Mouse (Mus musculus): ENCODE measurements around the gene Cluap1. TPM values are rescaled to one million over a fixed set of nuclear protein-coding genes. Genes with fewer than 3 reads are reported as not detected.
A peak's percentile ranks its signal among the peaks of the same experiment; 100 is the strongest.

Cluap1 gene
- total and polyA plus RNA-seq, 3 experiments = 28.9 to 30.7 TPM; not detected in 1

- H3K27me3 ChIP-seq (ENCODE audit: control insufficient read depth in 1 of 2, insufficient read depth in 2 of 2, low read length in 2 of 2) = no peaks in the 10 kb centered on the region
- peaks cover 0 to 7% of the 10 kb centered on the region in 2 experiments; a peak in 2 of 4 replicates for H3K36me3 ChIP-seq (ENCODE audit: control insufficient read depth in 1 of 2, insufficient read depth in 2 of 2, low read length in 2 of 2)
- no peak overlapping the region for H3K27ac ChIP-seq (ENCODE audit: control insufficient read depth, low read depth, low read length)
- no peaks in the 10 kb centered on the region for H3K9me3 ChIP-seq (replicated peaks; ENCODE audit: insufficient read depth, low read length)
- peak; percentile 34 for DNase-seq (ENCODE audit: low read depth, low spot score)
- H3K79me2 ChIP-seq (ENCODE audit: control insufficient read depth, insufficient read depth, low read length, poor library complexity) = no peaks in the 10 kb centered on the region
- H3K4me3 ChIP-seq (ENCODE audit: control insufficient read depth in 1 of 2, insufficient read depth in 1 of 2, low read depth in 2 of 2, low read length in 2 of 2) = no peak overlapping the region
- TF ChIP-seq USF2 (IDR thresholded peaks at IDR 0.05; ENCODE audit: borderline replicate concordance in 1 of 2, insufficient read depth in 1 of 2, low read depth in 1 of 2, low read length in 2 of 2) (no peak), NRF1 (IDR thresholded peaks at IDR 0.05; ENCODE audit: insufficient read depth, low read depth, low read length, poor library complexity, severe bottlenecking) (no peak), ETS1 (IDR thresholded peaks at IDR 0.05; ENCODE audit: low read depth, low read length) (no peak), HCFC1 (IDR thresholded peaks at IDR 0.05; ENCODE audit: low read depth, low read length) (no peak), POLR2AphosphoS2 (IDR thresholded peaks at IDR 0.05; ENCODE audit: low read length) (no peak), POLR2A (IDR thresholded peaks at IDR 0.05; ENCODE audit: control insufficient read depth in 1 of 2, insufficient read depth in 1 of 2, low read depth in 1 of 2, low read length in 2 of 2, poor library complexity in 1 of 2) (no peak), ELF1 (IDR thresholded peaks at IDR 0.05; ENCODE audit: low read depth, low read length) (no peak), TCF12 (IDR thresholded peaks at IDR 0.05; ENCODE audit: low read depth, low read length) (no peak), NELFE (IDR thresholded peaks at IDR 0.05; ENCODE audit: low read depth, low read length) (no peak), CTCF (IDR thresholded peaks at IDR 0.05 in 2 of 3, conservative IDR thresholded peaks at IDR 0.05 in 1 of 3; ENCODE audit: control insufficient read depth in 1 of 3, insufficient read depth in 1 of 3, low read depth in 2 of 3, low read length in 3 of 3, poor library complexity in 1 of 3, severe bottlenecking in 1 of 3) (no peak), KAT2A (conservative IDR thresholded peaks at IDR 0.05; ENCODE audit: low read depth, low read length) (no peak), POLR2AphosphoS5 (IDR thresholded peaks at IDR 0.05; ENCODE audit: borderline replicate concordance, low read depth, low read length) (no peak), TAL1 (IDR thresholded peaks at IDR 0.05; ENCODE audit: low read length) (no peak), SMC3 (IDR thresholded peaks at IDR 0.05; ENCODE audit: low read depth, low read length) (no peak), MYB (IDR thresholded peaks at IDR 0.05; ENCODE audit: low read depth, low read length) (no peak), ZNF384 (IDR thresholded peaks at IDR 0.05; ENCODE audit: low read depth, low read length) (no peak), RAD21 (IDR thresholded peaks at IDR 0.05; ENCODE audit: low read depth, low read length) (no peak), EP300 (IDR thresholded peaks at IDR 0.05; ENCODE audit: low read depth in 1 of 2, low read length in 2 of 2) (no peak), MAFK (IDR thresholded peaks at IDR 0.05; ENCODE audit: borderline replicate concordance, low read depth, low read length) (no peak)
- H3K4me1 ChIP-seq (ENCODE audit: control insufficient read depth in 1 of 2, insufficient read depth in 2 of 2, low read length in 2 of 2) = no peaks in the 10 kb centered on the region; a peak in 1 of 4 replicates
- H3K9ac ChIP-seq (ENCODE audit: control insufficient read depth, low read depth, low read length, poor library complexity, severe bottlenecking) = no peak overlapping the region
These were observed 73.6 kb downstream of the Cluap1 start for GRCm38 (mm10) chr16:3982173-3982572.

DNA sequence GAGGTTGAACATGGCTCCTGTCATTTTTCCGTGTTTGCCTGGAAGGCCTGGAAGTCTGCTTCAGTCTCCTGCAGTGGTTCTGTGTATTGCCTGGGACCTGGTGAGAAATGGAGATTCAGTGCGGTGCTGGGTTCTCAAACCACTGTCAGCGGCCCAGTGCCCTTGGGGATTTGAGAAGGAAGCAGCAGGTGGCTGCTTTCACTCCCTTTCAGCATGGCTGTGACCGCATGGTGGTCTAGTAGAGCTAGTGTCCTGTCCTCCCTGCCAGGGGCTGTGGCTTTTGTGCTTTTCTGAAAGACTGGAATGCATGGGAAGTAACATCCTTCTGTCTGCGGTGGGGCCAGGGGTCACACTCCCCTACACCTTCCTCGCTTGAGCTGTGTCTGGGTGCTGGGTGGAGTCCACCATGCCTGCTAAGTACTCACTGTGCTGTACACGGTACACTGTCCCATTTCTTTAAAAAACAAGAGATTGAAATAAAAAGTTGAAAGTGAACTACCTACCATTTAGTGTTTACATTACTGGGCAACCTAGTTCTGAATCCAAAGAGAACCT is 74.6 kb downstream of the Cluap1 start:
- H3K79me2 ChIP-seq (ENCODE audit: control insufficient read depth, insufficient read depth, low read length, poor library complexity) = no peaks in the 10 kb centered on the region
- peaks cover 0 to 5% of the 10 kb centered on the region in 2 experiments; a peak in 2 of 4 replicates for H3K4me1 ChIP-seq (ENCODE audit: control insufficient read depth in 1 of 2, insufficient read depth in 2 of 2, low read length in 2 of 2)
- TF ChIP-seq POLR2A (IDR thresholded peaks at IDR 0.05; ENCODE audit: control insufficient read depth in 1 of 2, insufficient read depth in 1 of 2, low read depth in 1 of 2, low read length in 2 of 2, poor library complexity in 1 of 2) (no peak), ELF1 (IDR thresholded peaks at IDR 0.05; ENCODE audit: low read depth, low read length) (no peak), MAFK (IDR thresholded peaks at IDR 0.05; ENCODE audit: borderline replicate concordance, low read depth, low read length) (no peak), POLR2AphosphoS5 (IDR thresholded peaks at IDR 0.05; ENCODE audit: borderline replicate concordance, low read depth, low read length) (no peak), TCF12 (IDR thresholded peaks at IDR 0.05; ENCODE audit: low read depth, low read length) (no peak), MAZ (IDR thresholded peaks at IDR 0.05; ENCODE audit: low read depth, low read length) (no peak), NRF1 (IDR thresholded peaks at IDR 0.05; ENCODE audit: insufficient read depth, low read depth, low read length, poor library complexity, severe bottlenecking) (no peak), MYC (IDR thresholded peaks at IDR 0.05; ENCODE audit: low read depth, low read length) (no peak), RCOR1 (IDR thresholded peaks at IDR 0.05; ENCODE audit: low read depth, low read length) (no peak), CHD1 (IDR thresholded peaks at IDR 0.05; ENCODE audit: low read depth, low read length) (no peak), SMC3 (IDR thresholded peaks at IDR 0.05; ENCODE audit: low read depth, low read length) (no peak), MYB (IDR thresholded peaks at IDR 0.05; ENCODE audit: low read depth, low read length) (no peak), MAX (IDR thresholded peaks at IDR 0.05; ENCODE audit: low read length) (no peak), HCFC1 (IDR thresholded peaks at IDR 0.05; ENCODE audit: low read depth, low read length) (no peak), ZKSCAN1 (IDR thresholded peaks at IDR 0.05; ENCODE audit: low read depth, low read length) (no peak)
- no peak overlapping the region for H3K9ac ChIP-seq (ENCODE audit: control insufficient read depth, low read depth, low read length, poor library complexity, severe bottlenecking)
- H3K27ac ChIP-seq (ENCODE audit: control insufficient read depth, low read depth, low read length) = no peak overlapping the region
- H3K36me3 ChIP-seq (ENCODE audit: control insufficient read depth in 1 of 2, insufficient read depth in 2 of 2, low read length in 2 of 2) = peaks cover 6 to 7% of the 10 kb centered on the region in 2 experiments; a peak in 3 of 4 replicates
- no peaks in the 10 kb centered on the region for H3K27me3 ChIP-seq (ENCODE audit: control insufficient read depth in 1 of 2, insufficient read depth in 2 of 2, low read length in 2 of 2)
- no peak overlapping the region for H3K4me3 ChIP-seq (ENCODE audit: control insufficient read depth in 1 of 2, insufficient read depth in 1 of 2, low read depth in 2 of 2, low read length in 2 of 2)
- H3K9me3 ChIP-seq (replicated peaks; ENCODE audit: insufficient read depth, low read length) = no peaks in the 10 kb centered on the region
- no peak for DNase-seq (ENCODE audit: low read depth, low spot score)

All from MEL (cell line).